Mouse (Mus musculus) right cerebral cortex, postnatal 36 days (tissue): ENCODE measurements at regions not wholly inside any gene's neighbourhood (a gene's known extent, or its start where the extent isn't known, plus 50 kb on each side); places are given as distances from the start of the nearest gene placed in this dataset.

Source experiments
- DNase-seq, 2 experiments: peaks; one replicate each; pipeline ENCODE4 v3.0.0; 2022; ENCODE audit warnings: low spot score in 2 of 2, mixed read lengths in 1 of 2

GRCm38 (mm10) chrX:66469442-66470311, 165.7 kb upstream of the 4930447F04Rik start:
- no peak for DNase-seq

- DNase-seq: no peak
These were observed 161.0 kb upstream of the 4930447F04Rik start for GRCm38 (mm10) chrX:66464985-66465384.

- DNase-seq: peak in 1 of 2 experiments; percentile 0
These were observed 157.5 kb upstream of the 4930447F04Rik start for GRCm38 (mm10) chrX:66461459-66462001.
